Mouse (Mus musculus) natural killer cell, adult 2 months (primary cell): Measurements from ENCODE around the gene Poln.
A peak's percentile ranks its signal among the peaks of the same experiment; 100 is the strongest.

Source experiments
- DNase-seq, 2 experiments: peaks; one replicate each; pipeline ENCODE4 v3.0.0; 2022; ENCODE audit warnings: low spot score in 2 of 2

The Poln gene

DNA sequence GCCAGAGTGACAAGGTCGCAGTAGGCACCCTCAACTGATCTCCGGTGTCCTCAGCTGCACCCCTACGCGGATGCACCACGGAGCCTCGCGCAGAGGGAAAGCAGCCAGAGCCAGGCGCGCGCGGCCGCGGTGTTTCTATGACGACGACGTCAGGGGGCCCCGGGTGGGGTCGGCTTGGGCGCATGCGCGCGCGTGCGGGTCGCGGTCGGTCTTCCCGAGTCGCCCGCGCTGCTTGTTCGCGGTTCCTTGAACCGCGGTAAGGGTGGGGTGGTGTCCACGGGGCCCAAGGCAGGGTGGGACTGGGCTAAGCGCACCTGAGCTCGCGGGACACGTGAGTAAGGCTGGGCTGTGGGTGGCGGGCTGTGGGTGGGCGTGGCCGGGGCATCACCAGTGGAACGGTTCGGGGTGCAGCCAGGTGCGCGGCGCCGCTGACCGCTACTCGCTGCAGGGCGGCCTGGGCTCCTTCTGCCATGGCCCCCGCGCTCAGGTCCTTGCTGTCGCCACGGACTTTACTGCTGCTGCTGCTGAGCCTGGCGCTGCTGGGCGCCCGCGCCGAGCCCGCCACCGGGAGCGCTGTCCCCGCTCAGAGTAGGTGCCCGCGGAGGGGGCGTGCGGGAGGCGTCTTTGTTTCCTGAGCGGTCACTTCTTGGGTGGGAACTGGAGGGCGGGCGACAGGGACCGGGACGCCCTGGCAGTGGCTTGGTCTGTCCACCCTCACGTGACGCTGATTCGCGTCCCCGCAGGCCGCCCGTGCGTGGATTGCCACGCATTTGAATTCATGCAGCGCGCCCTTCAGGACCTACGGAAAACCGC lies 185.7 kb downstream of the Poln start, which contains the start of gene Gm1673:
Gene Gm1673 (plus strand): TSS at position 125 of the 813 bp plus-strand sequence.
- peak; percentile 29 to 48 for DNase-seq

DNA sequence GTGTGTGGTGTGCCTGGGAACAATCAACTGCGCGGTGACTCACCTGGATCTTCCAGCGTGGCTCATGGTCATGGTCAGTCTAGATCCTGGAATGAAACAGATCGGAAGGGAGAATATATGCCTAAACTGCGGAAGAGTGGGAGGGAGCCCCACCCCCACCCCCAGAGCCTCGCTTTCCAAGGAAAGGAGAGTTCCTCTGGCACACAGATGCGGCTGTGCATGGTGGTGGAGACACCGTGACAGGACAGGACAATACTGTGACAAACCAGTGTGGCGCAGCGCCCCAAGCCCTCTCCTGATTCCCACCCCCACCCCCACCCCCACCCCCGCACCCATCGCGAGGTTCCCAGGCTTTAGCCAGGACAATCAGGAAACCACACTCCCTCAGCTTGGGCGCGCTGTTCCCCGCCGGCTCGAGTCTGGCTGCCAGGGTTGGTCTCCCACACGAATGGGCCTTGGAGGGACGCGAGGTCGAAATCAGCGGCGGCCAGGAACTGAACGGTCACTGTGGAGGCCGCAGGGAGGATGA lies 186.5 kb downstream of the Poln start:
- no peak for DNase-seq

DNA sequence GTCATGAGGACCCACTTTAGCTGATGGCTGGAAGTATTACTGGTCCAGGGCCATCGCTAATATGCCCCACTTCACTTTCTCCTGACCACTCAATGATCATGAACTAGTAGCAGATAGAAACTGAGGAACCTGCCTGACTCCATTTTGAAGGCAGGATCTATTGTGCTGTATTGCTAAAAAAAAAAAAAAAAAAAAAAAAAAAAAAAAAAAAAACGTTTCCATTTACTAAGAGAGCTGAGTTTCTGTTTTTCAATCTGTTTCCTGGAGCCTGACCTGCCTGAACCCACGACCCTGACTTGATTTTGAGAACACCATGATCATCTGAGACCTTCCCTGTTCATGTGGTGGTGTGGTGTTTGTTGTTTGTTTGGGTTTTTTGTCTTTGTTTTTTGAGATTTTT lies 193.0 kb downstream of the Poln start:
- no peak for DNase-seq

DNA sequence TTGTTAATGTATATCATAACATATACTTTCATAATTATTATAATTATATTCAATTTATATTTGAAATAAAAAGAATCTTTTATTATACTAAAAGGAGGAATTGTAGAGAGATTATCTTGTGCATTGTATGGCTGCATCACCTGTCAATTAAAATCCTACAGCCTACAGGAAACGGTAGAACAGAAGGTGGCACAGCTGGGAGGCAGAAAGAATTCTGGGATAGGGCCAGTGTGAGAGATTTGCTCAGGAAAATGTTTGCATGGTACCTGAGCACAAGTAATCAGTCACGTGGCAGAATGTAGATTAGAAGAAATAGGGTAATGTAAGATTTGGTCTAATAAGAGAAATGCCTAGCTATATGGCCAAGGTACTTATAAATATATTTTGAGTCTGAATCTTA lies 194.5 kb downstream of the Poln start:
- DNase-seq = no peak

DNA sequence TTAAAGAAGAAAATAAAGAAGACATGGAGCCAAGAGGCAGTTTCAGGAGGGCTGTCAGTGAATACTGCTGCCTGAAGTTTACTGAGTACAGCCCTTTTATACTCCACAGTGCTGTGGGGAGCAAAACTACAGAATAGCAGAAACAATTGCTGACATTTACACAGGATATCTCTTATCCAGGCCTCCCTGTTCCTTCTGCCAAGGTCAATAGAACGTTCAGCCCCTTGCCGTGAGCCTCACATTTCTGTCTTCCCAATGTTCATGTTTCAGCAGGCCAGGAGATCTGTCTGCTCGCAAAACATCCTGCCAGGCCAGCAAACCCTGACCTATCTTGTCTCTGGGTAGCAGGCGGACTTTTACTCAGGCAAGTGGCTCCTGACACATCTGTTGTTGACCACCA lies 209.9 kb downstream of the Poln start:
- no peak for DNase-seq
